Mouse (Mus musculus) intestine, embryonic 15.5 days (tissue): ENCODE data around the gene Deaf1. TPM values are rescaled to one million over a fixed set of nuclear protein-coding genes. Genes with fewer than 3 reads are reported as not detected.

Source experiments
- ATAC-seq: fragments of 200-750 bp; cut with Nextera tagmentation; 2 replicates; pipeline ENCODE4 v1.8.0; 2017; ENCODE audit warnings: moderate TSS enrichment, moderate library complexity
- H3K27ac ChIP-seq: fragments of 300-500 bp; sonication (generic); 2 replicates; pipeline ENCODE4 v1.5.1; 2015; ENCODE audit warnings: mild to moderate bottlenecking, inconsistent platforms
- H3K27me3 ChIP-seq: fragments of 300-500 bp; sonication (generic); replicated peaks from 2 replicates; pipeline ENCODE4 v1.6.1; 2015; ENCODE audit warnings: inconsistent platforms
- H3K36me3 ChIP-seq: fragments of 300-500 bp; sonication (generic); 2 replicates; pipeline ENCODE4 v1.6.1; 2015; ENCODE audit warnings: inconsistent platforms
- H3K4me1 ChIP-seq: fragments of 300-500 bp; sonication (generic); replicated peaks from 2 replicates; pipeline ENCODE4 v1.6.1; 2015; ENCODE audit warnings: inconsistent platforms
- H3K4me2 ChIP-seq: fragments of 300-500 bp; sonication (generic); replicated peaks from 2 replicates; pipeline ENCODE4 v1.6.1; 2015; ENCODE audit warnings: mild to moderate bottlenecking, inconsistent platforms
- H3K4me3 ChIP-seq: fragments of 300-500 bp; sonication (generic); replicated peaks from 2 replicates; pipeline ENCODE4 v1.5.1; 2015; ENCODE audit warnings: inconsistent platforms
- H3K9ac ChIP-seq: fragments of 300-500 bp; sonication (generic); 2 replicates; pipeline ENCODE4 v1.6.1; 2015; ENCODE audit warnings: inconsistent platforms
- H3K9me3 ChIP-seq: fragments of 300-500 bp; sonication (generic); 2 replicates; pipeline ENCODE4 v1.6.1; 2016; ENCODE audit warnings: inconsistent platforms
- WGBS: fragments of 180-500 bp; shearing (Covaris S2); methylation state at CpG from one replicate; pipeline ENCODE4 v1.1.7; 2015; 5-methylcytosine and 5-hydroxymethylcytosine counted together
- polyA plus RNA-seq: library from polyadenylated mRNA; unstranded; fragments of >200 nt; fragmentation: Nextera tagmentation; extraction: Ambion mirVana; gene quantifications from 2 replicates; pipeline ENCODE4 v1.2.1, GENCODE M21; 2015

The Deaf1 gene
- polyA plus RNA-seq, 1 experiment from 2014 or later, result 63.5 TPM

DNA sequence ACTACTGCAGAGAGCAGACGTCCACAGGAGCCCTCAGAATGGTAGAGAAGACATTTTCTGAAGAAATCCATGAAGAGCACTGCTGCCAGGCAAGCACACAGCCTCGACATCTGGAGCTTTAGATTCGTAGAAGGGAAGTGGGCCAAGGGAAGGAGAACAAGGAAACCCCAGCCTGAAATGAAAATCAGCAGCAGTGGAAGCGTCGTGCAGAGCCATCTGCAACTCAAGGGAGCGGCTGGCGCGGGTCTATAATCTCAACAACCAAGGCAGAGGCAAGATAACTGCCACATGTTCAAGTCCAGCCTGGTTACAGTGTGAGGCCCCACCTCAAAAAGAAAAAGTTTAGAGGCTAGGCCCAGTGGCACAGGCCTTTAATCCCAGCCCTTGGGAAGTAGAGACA, 12.4 kb downstream of the Deaf1 start:
- no peaks in the 10 kb centered on the region for H3K4me1 ChIP-seq
- H3K36me3 ChIP-seq, result peaks cover 62% of the 10 kb centered on the region
- 83% methylated on average over 8 of the region's 8 CpGs for WGBS

DNA sequence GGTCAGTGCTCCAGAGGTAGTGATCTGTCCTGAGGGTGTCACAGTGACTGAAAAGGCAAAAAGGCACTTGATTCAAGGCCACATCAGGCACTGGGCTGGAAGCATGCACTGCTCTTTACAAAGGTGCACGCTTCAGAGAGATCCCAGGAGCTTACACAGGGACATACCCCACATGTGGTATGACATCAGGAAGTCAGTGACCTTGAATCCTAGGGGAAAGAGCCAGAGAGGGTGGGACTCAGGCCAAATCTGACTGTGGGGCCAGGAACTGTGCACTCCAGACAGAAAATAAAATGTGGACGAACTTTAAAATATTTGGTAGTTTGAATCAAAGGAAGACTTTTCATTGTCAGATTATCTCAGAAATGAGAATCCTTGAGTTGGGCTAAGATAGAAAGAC, 13.1 kb downstream of the Deaf1 start:
- no peaks in the 10 kb centered on the region for H3K4me1 ChIP-seq
- H3K27ac ChIP-seq, result no peak overlapping the region
- H3K36me3 ChIP-seq, result peaks cover 63% of the 10 kb centered on the region
- ATAC-seq, result no peak
- H3K4me2 ChIP-seq, result no peak overlapping the region
- H3K27me3 ChIP-seq, result no peaks in the 10 kb centered on the region
- no peaks in the 10 kb centered on the region for H3K9me3 ChIP-seq
- H3K9ac ChIP-seq, result no peak overlapping the region
- H3K4me3 ChIP-seq, result no peak overlapping the region
- 94% methylated on average over 2 of the region's 2 CpGs for WGBS

More for the DNA sequence above, 12.4 kb downstream of the Deaf1 start:
- Histone ChIP-seq H3K4me3 (no peak overlapping the region), H3K9me3 (no peaks in the 10 kb centered on the region), H3K9ac (no peak overlapping the region), H3K27ac (no peak overlapping the region), H3K27me3 (no peaks in the 10 kb centered on the region), H3K4me2 (no peak overlapping the region)
- no peak for ATAC-seq

DNA sequence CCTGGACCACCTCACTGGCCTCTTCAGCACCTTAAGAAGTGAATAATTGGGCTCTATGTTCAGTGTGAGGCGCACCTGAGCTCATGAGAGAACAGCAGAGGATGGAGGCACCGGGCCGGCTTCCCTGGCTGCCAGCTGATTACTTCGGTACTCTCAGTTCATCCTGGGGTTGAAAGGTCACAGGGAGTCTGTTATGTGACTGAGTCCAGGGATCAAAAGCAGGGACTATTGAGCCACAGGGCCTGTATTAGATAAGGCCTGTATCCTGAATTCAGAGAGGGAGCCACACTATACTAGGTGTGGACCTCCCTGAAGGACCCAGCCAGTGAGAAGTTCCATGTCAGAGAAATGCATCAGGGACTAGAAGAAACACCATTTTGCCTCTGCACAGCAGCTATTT, 23.0 kb downstream of the Deaf1 start:
- Histone ChIP-seq H3K36me3 (peaks cover 61% of the 10 kb centered on the region), H3K4me1 (no peaks in the 10 kb centered on the region), H3K4me2 (no peak overlapping the region), H3K4me3 (no peak overlapping the region), H3K9me3 (no peaks in the 10 kb centered on the region; the same call in 1 of the 2 replicates), H3K9ac (no peak overlapping the region), H3K27ac (no peak overlapping the region), H3K27me3 (no peaks in the 10 kb centered on the region)
- 84% methylated on average over 4 of the region's 4 CpGs for WGBS
- no peak for ATAC-seq

DNA sequence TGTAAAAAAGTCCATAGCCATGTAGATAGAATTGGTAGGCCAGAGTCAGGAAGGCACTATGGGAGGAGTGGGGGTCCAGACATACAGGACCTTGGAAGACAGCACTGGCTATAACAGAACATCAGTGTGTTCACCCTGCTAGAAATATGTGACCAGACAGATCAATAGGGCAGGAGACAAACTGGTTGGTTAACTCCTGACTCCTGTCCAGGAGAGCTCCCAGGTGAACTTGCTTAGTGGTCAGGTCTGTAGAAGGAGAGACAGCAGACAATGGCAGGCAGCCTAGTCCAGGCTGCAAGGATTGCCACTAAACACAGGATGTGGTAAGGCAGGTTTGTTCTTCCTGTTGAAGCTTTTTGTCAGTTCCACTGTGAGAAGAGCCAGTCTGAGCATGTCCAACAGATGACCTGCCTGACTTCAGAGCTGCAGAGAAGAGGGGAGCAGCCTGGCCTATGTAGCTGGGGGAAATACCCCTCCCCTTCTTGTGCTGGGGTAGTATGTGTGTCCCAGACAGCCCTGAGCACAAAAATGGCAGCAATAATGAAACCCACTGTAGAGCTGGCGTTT, 24.7 kb downstream of the Deaf1 start:
- no peak overlapping the region for H3K27ac ChIP-seq
- H3K27me3 ChIP-seq, result no peaks in the 10 kb centered on the region
- H3K4me2 ChIP-seq, result no peak overlapping the region
- no peak overlapping the region for H3K9ac ChIP-seq
- ATAC-seq, result no peak
- H3K36me3 ChIP-seq, result peaks cover 45% of the 10 kb centered on the region
- H3K4me1 ChIP-seq, result no peaks in the 10 kb centered on the region
- H3K4me3 ChIP-seq, result no peak overlapping the region
- H3K9me3 ChIP-seq, result no peaks in the 10 kb centered on the region; the same call in 1 of the 2 replicates
- 85% methylated on average over 1 of the region's 1 CpGs for WGBS

DNA sequence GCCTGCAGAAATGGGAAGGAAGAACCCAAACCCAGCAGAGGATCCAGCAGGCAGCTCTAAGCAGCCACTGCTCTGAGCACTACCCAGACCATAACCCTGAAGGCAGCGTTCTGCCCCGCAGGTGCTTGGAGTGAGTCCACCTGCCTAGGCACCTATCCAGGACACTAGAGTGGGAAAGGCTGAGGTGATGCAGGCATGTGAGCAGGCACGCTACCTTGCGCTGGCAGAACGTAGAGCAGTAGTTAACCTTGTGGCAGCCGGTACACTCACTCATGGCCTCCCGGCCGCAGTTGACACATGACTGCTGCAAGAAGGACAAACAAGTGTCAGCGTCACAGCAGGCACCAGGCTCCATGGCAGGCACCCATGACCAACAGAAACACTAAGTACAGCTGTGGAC, 26.1 kb downstream of the Deaf1 start:
- Histone ChIP-seq H3K4me3 (no peak overlapping the region), H3K4me2 (no peak overlapping the region), H3K27me3 (no peaks in the 10 kb centered on the region), H3K9ac (no peak overlapping the region), H3K4me1 (no peaks in the 10 kb centered on the region), H3K9me3 (no peaks in the 10 kb centered on the region; the same call in 1 of the 2 replicates), H3K36me3 (peaks cover 39% of the 10 kb centered on the region), H3K27ac (no peak overlapping the region)
- ATAC-seq, result no peak
- WGBS, result 96% methylated on average over 9 of the region's 9 CpGs

- no peaks in the 10 kb centered on the region for H3K9me3 ChIP-seq
These were observed 28.3 kb downstream of the Deaf1 start for GRCm38 (mm10) chr7:141299175-141299574.

GRCm38 (mm10) chr7:141297926-141298650, 29.4 kb downstream of the Deaf1 start:
- Histone ChIP-seq H3K4me1 (peaks cover 13% of the 10 kb centered on the region), H3K36me3 (peaks cover 14% of the 10 kb centered on the region), H3K4me2 (no peak overlapping the region), H3K9ac (no peak overlapping the region), H3K9me3 (no peaks in the 10 kb centered on the region), H3K4me3 (no peak overlapping the region), H3K27ac (no peak overlapping the region), H3K27me3 (peaks cover 26% of the 10 kb centered on the region)
- no peak for ATAC-seq
- 81% methylated on average over 3 of the region's 3 CpGs for WGBS

More at GRCm38 (mm10) chr7:141299175-141299574, 28.3 kb downstream of the Deaf1 start:
- Histone ChIP-seq H3K9ac (no peak overlapping the region), H3K4me3 (no peak overlapping the region), H3K27ac (no peak overlapping the region), H3K36me3 (peaks cover 20% of the 10 kb centered on the region), H3K4me1 (peaks cover 5% of the 10 kb centered on the region), H3K4me2 (no peak overlapping the region), H3K27me3 (peaks cover 15% of the 10 kb centered on the region)
- no peak for ATAC-seq
- 94% methylated on average over 8 of the region's 8 CpGs for WGBS

GRCm38 (mm10) chr7:141294479-141294878, 33.0 kb downstream of the Deaf1 start:
- Histone ChIP-seq H3K36me3 (peaks cover 3% of the 10 kb centered on the region; the same call in 1 of the 2 replicates), H3K4me2 (peak overlapping the region; percentile 90), H3K4me1 (peaks cover 22% of the 10 kb centered on the region), H3K9me3 (no peaks in the 10 kb centered on the region), H3K27me3 (peaks cover 50% of the 10 kb centered on the region), H3K9ac (no peak overlapping the region), H3K4me3 (peak overlapping the region; percentile 39), H3K27ac (no peak overlapping the region)
- 5% methylated on average over 20 of the region's 22 CpGs for WGBS
- no peak for ATAC-seq

GRCm38 (mm10) chr7:141293852-141294471, 33.5 kb downstream of the Deaf1 start:
- H3K9ac ChIP-seq, result peak overlapping the region; percentile 39
- peaks cover 3% of the 10 kb centered on the region; the same call in 1 of the 2 replicates for H3K36me3 ChIP-seq
- H3K4me3 ChIP-seq, result peak overlapping the region; percentile 39
- H3K27me3 ChIP-seq, result peaks cover 50% of the 10 kb centered on the region
- ATAC-seq, result peak; percentile 46
- H3K4me2 ChIP-seq, result peak overlapping the region; percentile 90
- peaks cover 22% of the 10 kb centered on the region for H3K4me1 ChIP-seq
- no peak overlapping the region for H3K27ac ChIP-seq
- no peaks in the 10 kb centered on the region for H3K9me3 ChIP-seq
- WGBS, result 2% methylated on average over 53 of the region's 53 CpGs

GRCm38 (mm10) chr7:141292583-141293388, 34.7 kb downstream of the Deaf1 start:
- Histone ChIP-seq H3K9ac (0 out of 2 replicates have a peak overlapping the region, but pooled peaks have one; percentile 51), H3K4me3 (peak overlapping the region; percentile 52; the same call in 1 of the 2 replicates), H3K4me2 (peak overlapping the region; percentile 97), H3K9me3 (no peaks in the 10 kb centered on the region), H3K4me1 (peaks cover 22% of the 10 kb centered on the region), H3K27ac (no peak overlapping the region), H3K27me3 (peaks cover 50% of the 10 kb centered on the region), H3K36me3 (peaks cover 3% of the 10 kb centered on the region; the same call in 1 of the 2 replicates)
- no peak for ATAC-seq
- 54% methylated on average over 15 of the region's 15 CpGs for WGBS

- Histone ChIP-seq H3K4me1 (peaks cover 22% of the 10 kb centered on the region), H3K4me3 (peak within 1 kb of the TSS; percentile 52), H3K27me3 (peaks cover 50% of the 10 kb centered on the region), H3K36me3 (no peaks in the 10 kb centered on the region), H3K9ac (peak within 1 kb of the TSS; percentile 51), H3K9me3 (no peaks in the 10 kb centered on the region), H3K4me2 (peak within 1 kb of the TSS; percentile 97), H3K27ac (no peak within 1 kb of the TSS)
- peak; percentile 60; the same call in 1 of the 2 replicates for ATAC-seq
- WGBS, result 4% methylated on average over 46 of the region's 46 CpGs
These were observed 35.4 kb downstream of the Deaf1 start, which contains the start of gene Drd4 for GRCm38 (mm10) chr7:141291921-141292582. TSS of gene Drd4 (plus strand) at chr7:141292006.
